Mouse (Mus musculus) brown adipose tissue, adult 24 weeks (tissue): Measurements from ENCODE around the gene Dpep2nb. TPM values are rescaled to one million over a fixed set of nuclear protein-coding genes. Genes with fewer than 3 reads are reported as not detected.
"Not testable (repeated sequence)": the region's sequence is repeated elsewhere in the genome, so short reads cannot be mapped to it uniquely, and the experiment has no call there.

Source experiments
- H3K27ac ChIP-seq: fragments of 200-500 bp; replicated peaks from 2 replicates; pipeline ENCODE4 v1.5.1; 2012; ENCODE audit warnings: low read depth, mild to moderate bottlenecking, low read length
- H3K4me1 ChIP-seq: fragments of 200-500 bp; 2 replicates; pipeline ENCODE4 v1.6.1; 2012; ENCODE audit warnings: low read length, mixed read lengths; ENCODE audit not compliant: control insufficient read depth, insufficient read depth, insufficient read length
- H3K4me3 ChIP-seq: fragments of 200-500 bp; 2 replicates; pipeline ENCODE4 v1.5.1; 2012; ENCODE audit warnings: low read depth, mild to moderate bottlenecking, low read length, moderate library complexity; ENCODE audit not compliant: insufficient read depth
- polyA plus RNA-seq: library from polyadenylated mRNA; stranded (reverse); fragments of >200 nt; gene quantifications from 2 replicates; pipeline ENCODE4 v1.2.4, GENCODE M21; 2012; ENCODE audit not compliant: missing spikeins, insufficient read depth, insufficient read length

Dpep2nb gene
- polyA plus RNA-seq, 1 experiment, result not detected

GRCm38 (mm10) chr8:105990856-105991387 is 14.9 kb downstream of the Dpep2nb start, which contains the start of gene Dus2:
Gene Dus2, plus strand, starts transcription at chr8:105991337.
- Histone ChIP-seq H3K4me3 (no peak within 1 kb of the TSS), H3K4me1 (no peaks in the 10 kb centered on the region; the same call in 1 of the 2 replicates), H3K27ac (no peak within 1 kb of the TSS)

GRCm38 (mm10) chr8:105988546-105988945 is 17.2 kb downstream of the Dpep2nb start:
- Histone ChIP-seq H3K27ac (no peak overlapping the region), H3K4me1 (no peaks in the 10 kb centered on the region; the same call in 1 of the 2 replicates), H3K4me3 (no peak overlapping the region)

- H3K4me1 ChIP-seq, H3K4me3 ChIP-seq, H3K27ac ChIP-seq: not testable (repeated sequence)
These were observed 22.4 kb downstream of the Dpep2nb start for GRCm38 (mm10) chr8:105983406-105983805.

- Histone ChIP-seq H3K27ac (no peak overlapping the region), H3K4me3 (no peak overlapping the region), H3K4me1 (no peaks in the 10 kb centered on the region)
These were observed 24.6 kb downstream of the Dpep2nb start for GRCm38 (mm10) chr8:105981146-105981545.

GRCm38 (mm10) chr8:105979325-105979724 is 26.4 kb downstream of the Dpep2nb start, which contains the start of gene Dpep3:
Gene Dpep3, minus strand, starts transcription at chr8:105979429.
- Histone ChIP-seq H3K4me1 (no peaks in the 10 kb centered on the region), H3K27ac (no peak within 1 kb of the TSS), H3K4me3 (no peak within 1 kb of the TSS)

- Histone ChIP-seq H3K4me3 (no peak overlapping the region), H3K4me1 (no peaks in the 10 kb centered on the region), H3K27ac (no peak overlapping the region)
These were observed 30.4 kb downstream of the Dpep2nb start for GRCm38 (mm10) chr8:105975363-105975762.

GRCm38 (mm10) chr8:105971019-105971720 is 34.6 kb downstream of the Dpep2nb start:
- H3K4me3 ChIP-seq, result no peak overlapping the region
- no peak overlapping the region for H3K27ac ChIP-seq
- H3K4me1 ChIP-seq, result peaks cover 2% of the 10 kb centered on the region; the same call in 1 of the 2 replicates

GRCm38 (mm10) chr8:105969367-105969766 is 36.4 kb downstream of the Dpep2nb start:
- peaks cover 2% of the 10 kb centered on the region; the same call in 1 of the 2 replicates for H3K4me1 ChIP-seq
- H3K27ac ChIP-seq, result no peak overlapping the region
- no peak overlapping the region for H3K4me3 ChIP-seq

- Histone ChIP-seq H3K27ac (no peak overlapping the region), H3K4me1 (peaks cover 2% of the 10 kb centered on the region; the same call in 1 of the 2 replicates), H3K4me3 (peak overlapping the region; percentile 96)
These were observed 39.0 kb downstream of the Dpep2nb start for GRCm38 (mm10) chr8:105966692-105967311.

GRCm38 (mm10) chr8:105965905-105966341 is 39.9 kb downstream of the Dpep2nb start, which contains the start of gene Slc12a4:
Gene Slc12a4, minus strand, starts transcription at chr8:105966097.
- peak within 1 kb of the TSS; percentile 89 for H3K27ac ChIP-seq
- peaks cover 5% of the 10 kb centered on the region; the same call in 1 of the 2 replicates for H3K4me1 ChIP-seq
- H3K4me3 ChIP-seq, result peak within 1 kb of the TSS; percentile 96

- Histone ChIP-seq H3K4me3 (peak overlapping the region; percentile 96), H3K4me1 (peaks cover 5% of the 10 kb centered on the region; the same call in 1 of the 2 replicates), H3K27ac (peak overlapping the region; percentile 89)
These were observed 40.4 kb downstream of the Dpep2nb start for GRCm38 (mm10) chr8:105965266-105965904.

- Histone ChIP-seq H3K27ac (no peak overlapping the region), H3K4me1 (peaks cover 7% of the 10 kb centered on the region; the same call in 1 of the 2 replicates), H3K4me3 (peak overlapping the region; percentile 96)
These were observed 41.1 kb downstream of the Dpep2nb start for GRCm38 (mm10) chr8:105964506-105965265.

- Histone ChIP-seq H3K4me3 (no peak overlapping the region), H3K4me1 (peaks cover 14% of the 10 kb centered on the region; the same call in 1 of the 2 replicates), H3K27ac (no peak overlapping the region)
These were observed 44.2 kb downstream of the Dpep2nb start for GRCm38 (mm10) chr8:105961536-105961935.

GRCm38 (mm10) chr8:105961101-105961500 is 44.7 kb downstream of the Dpep2nb start:
- no peak overlapping the region for H3K4me3 ChIP-seq
- H3K4me1 ChIP-seq, result peaks cover 13% of the 10 kb centered on the region; the same call in 1 of the 2 replicates
- no peak overlapping the region for H3K27ac ChIP-seq
